Mouse (Mus musculus) c-Kit-positive CD71-positive TER-119-positive erythroid progenitor cells, embryonic 14.5 days (primary cell): Measurements from ENCODE around the gene Cyp3a13.
"Not testable (repeated sequence)": the region's sequence is repeated elsewhere in the genome, so short reads cannot be mapped to it uniquely, and the experiment has no call there.

Experiments used
- DNase-seq: peaks from one replicate; pipeline ENCODE4 v3.0.0-alpha.2; 2013; ENCODE audit warnings: low spot score

Gene Cyp3a13

GRCm38 (mm10) chr5:137871644-137872380, 49.6 kb downstream of the Cyp3a13 start, which contains the start of gene Pilrb2:
Gene Pilrb2 (minus strand): TSS chr5:137871815.
- not testable (repeated sequence) for DNase-seq

- not testable (repeated sequence) for DNase-seq
These were observed 52.8 kb downstream of the Cyp3a13 start for GRCm38 (mm10) chr5:137868600-137868999.

- not testable (repeated sequence) for DNase-seq
These were observed 57.4 kb downstream of the Cyp3a13 start for GRCm38 (mm10) chr5:137864008-137864407.

GRCm38 (mm10) chr5:137857960-137858710, 63.3 kb downstream of the Cyp3a13 start, which contains the start of gene Pilrb1:
Gene Pilrb1 (minus strand): TSS chr5:137858106.
- not testable (repeated sequence) for DNase-seq

DNA sequence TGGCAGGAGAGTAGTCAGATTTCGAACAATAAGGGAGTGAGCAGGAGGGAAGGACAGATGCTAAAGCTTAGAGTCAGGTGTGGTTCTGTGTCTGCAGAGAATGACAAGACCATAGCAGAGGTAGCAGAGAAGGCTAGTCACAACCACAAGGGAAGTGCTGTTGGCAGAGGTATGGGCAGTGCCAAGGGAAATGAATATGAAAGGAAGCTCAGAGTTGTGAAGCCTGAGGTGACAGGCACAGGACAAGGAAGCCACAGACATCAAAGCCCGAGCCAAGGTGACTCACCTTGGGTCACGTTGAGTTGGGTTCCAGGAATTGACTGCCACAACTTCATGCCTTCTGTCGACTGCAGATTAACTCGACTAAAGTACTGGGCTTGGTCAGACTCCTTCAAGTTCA, 64.5 kb downstream of the Cyp3a13 start:
- not testable (repeated sequence) for DNase-seq

- not testable (repeated sequence) for DNase-seq
These were observed 66.5 kb downstream of the Cyp3a13 start for GRCm38 (mm10) chr5:137854907-137855306.

GRCm38 (mm10) chr5:137850313-137850712, 71.1 kb downstream of the Cyp3a13 start:
- DNase-seq, result not testable (repeated sequence)
